Comparison of ENCODE assay signal across 8 mouse cellular contexts in genomic region chr2:39224621-39225020, GRCm38 (mm10). TPM values are rescaled to one million over a fixed set of nuclear protein-coding genes. Genes with fewer than 3 reads are reported as not detected.
DNase-seq lines count a peak whose midpoint lies in the region; ATAC-seq and TF ChIP-seq lines count a peak whose summit lies in the region.

No protein-coding gene starts in this region.

- no peak for TF ChIP-seq CTCF in C2C12 (IDR thresholded peaks at IDR 0.05; ENCODE audit: control insufficient read depth, insufficient read depth, insufficient read length)

- H3K9ac ChIP-seq in forebrain, embryonic 15.5 days (replicated peaks) = no peak overlapping the region
- peak overlapping the region; percentile 39 for H3K9ac ChIP-seq in liver, embryonic 15.5 days

- no peak overlapping the region for H3ac ChIP-seq in C2C12 (ENCODE audit: control insufficient read depth, insufficient read length, low read depth)

- no peak overlapping the region for H3K27ac ChIP-seq in forebrain, embryonic 15.5 days (replicated peaks)
- H3K27ac ChIP-seq in liver, embryonic 15.5 days (replicated peaks) = peak overlapping the region; percentile 53

- peaks cover 2% of the 10 kb centered on the region; the same call in 1 of the 2 replicates for H3K36me3 ChIP-seq in erythroblast, embryonic 14.5 days (ENCODE audit: control insufficient read depth)
- H3K36me3 ChIP-seq in C2C12 (ENCODE audit: control insufficient read depth, insufficient read depth) = no peaks in the 10 kb centered on the region
- no peaks in the 10 kb centered on the region for H3K36me3 ChIP-seq in forebrain, embryonic 15.5 days
- no peaks in the 10 kb centered on the region for H3K36me3 ChIP-seq in liver, embryonic 15.5 days (replicated peaks)

- peaks cover 41% of the 10 kb centered on the region for H3K4me1 ChIP-seq in erythroblast, embryonic 14.5 days (ENCODE audit: control insufficient read depth)
- peaks cover 27% of the 10 kb centered on the region for H3K4me1 ChIP-seq in forebrain, embryonic 15.5 days
- H3K4me1 ChIP-seq in liver, embryonic 15.5 days (replicated peaks) = peaks cover 27% of the 10 kb centered on the region

- DNase-seq in cerebellum, adult 9-10 months = no peak
- DNase-seq in right cerebral cortex, adult 18-20 months = no peak
- no peak for DNase-seq in kidney, adult 11 months

- peak overlapping the region; percentile 52 for H3K4me2 ChIP-seq in forebrain, embryonic 15.5 days (replicated peaks)
- H3K4me2 ChIP-seq in liver, embryonic 15.5 days = peak overlapping the region; percentile 73

- H3K79me2 ChIP-seq in C2C12 (ENCODE audit: control insufficient read depth, insufficient read depth) = peaks cover 67% of the 10 kb centered on the region

- H3K27me3 ChIP-seq in erythroblast, embryonic 14.5 days (ENCODE audit: control insufficient read depth) = peaks cover 8% of the 10 kb centered on the region
- H3K27me3 ChIP-seq in C2C12 (ENCODE audit: control insufficient read depth, insufficient read depth, insufficient read length) = no peaks in the 10 kb centered on the region
- H3K27me3 ChIP-seq in forebrain, embryonic 15.5 days = no peaks in the 10 kb centered on the region
- H3K27me3 ChIP-seq in liver, embryonic 15.5 days = peaks cover 10% of the 10 kb centered on the region; the same call in 1 of the 2 replicates

- H3K4me3 ChIP-seq in erythroblast, embryonic 14.5 days (replicated peaks) = peak overlapping the region; percentile 75
- H3K4me3 ChIP-seq in C2C12 (ENCODE audit: insufficient read depth, poor library complexity, severe bottlenecking) = peak overlapping the region; percentile 74
- H3K4me3 ChIP-seq in forebrain, embryonic 15.5 days = peak overlapping the region; percentile 95; the same call in 1 of the 2 replicates
- peak overlapping the region; percentile 94 for H3K4me3 ChIP-seq in liver, embryonic 15.5 days (replicated peaks)

- H3K9me3 ChIP-seq in erythroblast, embryonic 14.5 days (ENCODE audit: control insufficient read depth, low read length) = no peaks in the 10 kb centered on the region
- H3K9me3 ChIP-seq in forebrain, embryonic 15.5 days = no peaks in the 10 kb centered on the region
- no peaks in the 10 kb centered on the region for H3K9me3 ChIP-seq in liver, embryonic 15.5 days (replicated peaks)

- ATAC-seq in erythroblast, adult 5-6 weeks (replicated peaks; ENCODE audit: low FRiP score, poor library complexity, severe bottlenecking) = no peak
- no peak for ATAC-seq in forebrain, embryonic 15.5 days (replicated peaks)
- no peak for ATAC-seq in liver, embryonic 15.5 days (ENCODE audit: insufficient read depth)

- peaks cover 57% of the 10 kb centered on the region for H3K79me3 ChIP-seq in C2C12 (ENCODE audit: low read depth)

TF ChIP-seq in C2C12, 6 proteins besides CTCF, POLR2A, EP300 and RAD21:
- TF ChIP-seq MAX (IDR thresholded peaks at IDR 0.05) = no peak
- TF ChIP-seq MYOG (IDR thresholded peaks at IDR 0.05; ENCODE audit: control insufficient read depth, extremely low read depth, insufficient read length) = no peak
- TF ChIP-seq MYOD1 (IDR thresholded peaks at IDR 0.05; ENCODE audit: control insufficient read depth, insufficient read length, low read depth) = no peak
- TF ChIP-seq CEBPB (IDR thresholded peaks at IDR 0.05; ENCODE audit: low read depth) = no peak
- no peak for TF ChIP-seq USF1 (IDR thresholded peaks at IDR 0.05; ENCODE audit: low read depth)
- no peak for TF ChIP-seq FOSL1 (IDR thresholded peaks at IDR 0.05; ENCODE audit: insufficient read depth, low read length, poor library complexity, severe bottlenecking)

RNA-seq across cellular contexts. Expression of gene Ppp6c, which starts 1.6 kb away (rescaled TPM):
- polyA plus RNA-seq in erythroblast, embryonic 14.5 days (2012) = 0.44 and 0.60 TPM in 2 replicates
- 29.6 and 55.2 TPM in 2 replicates for total RNA-seq in erythroblast, adult 5-6 weeks (2015; ENCODE audit: low replicate concordance)
- total RNA-seq in erythroblast, adult 5-6 weeks (2017; ENCODE audit: low replicate concordance) = 28.6 and 44.2 TPM in 2 replicates
- polyA plus RNA-seq in C2C12 (2012; fragmentation: generic; extraction: Trizol) = 29.8 TPM
- 74.9 and 75.7 TPM in 2 replicates for polyA plus RNA-seq in forebrain, embryonic 15.5 days (2015; fragmentation: Nextera tagmentation; extraction: Ambion mirVana)
- polyA plus RNA-seq in liver, embryonic 15.5 days (2015; fragmentation: Nextera tagmentation; extraction: Ambion mirVana) = 36.7 and 45.1 TPM in 2 replicates

RNA-seq across cellular contexts. Expression of gene Scai, which starts 34.1 kb away (rescaled TPM):
- 0.30 and 1.1 TPM in 2 replicates for polyA plus RNA-seq in erythroblast, embryonic 14.5 days (2012)
- total RNA-seq in erythroblast, adult 5-6 weeks (2015; ENCODE audit: low replicate concordance) = 4.2 and 6.7 TPM in 2 replicates
- 3.8 and 11.4 TPM in 2 replicates for total RNA-seq in erythroblast, adult 5-6 weeks (2017; ENCODE audit: low replicate concordance)
- 1.4 TPM for polyA plus RNA-seq in C2C12 (2012; fragmentation: generic; extraction: Trizol)
- 17.5 and 19.6 TPM in 2 replicates for polyA plus RNA-seq in forebrain, embryonic 15.5 days (2015; fragmentation: Nextera tagmentation; extraction: Ambion mirVana)
- polyA plus RNA-seq in liver, embryonic 15.5 days (2015; fragmentation: Nextera tagmentation; extraction: Ambion mirVana) = 0.89 and 1.3 TPM in 2 replicates

Comparison
In these comparisons a context has a peak if more than half of its experiments do, and no peak if none do; other contexts are left out.
1. RNA of gene Ppp6c, which starts 1.6 kb away (polyA plus RNA-seq): 74.9 to 75.7 TPM in forebrain, embryonic 15.5 days, 36.7 to 45.1 TPM in liver, embryonic 15.5 days and 29.8 TPM in C2C12 (single experiment); 0.44 to 0.60 TPM in erythroblast, embryonic 14.5 days; every median in the first group is over 10 times any median in the second.
2. Peak in every context shown above with its lines, with median percentiles within 50 percentile points of each other: H3K4me3 ChIP-seq.